Mouse (Mus musculus): ENCODE data around the gene Nsrp1.
"Not testable (repeated sequence)": the region's sequence is repeated elsewhere in the genome, so short reads cannot be mapped to it uniquely, and the experiment has no call there.

Gene Nsrp1

DNA sequence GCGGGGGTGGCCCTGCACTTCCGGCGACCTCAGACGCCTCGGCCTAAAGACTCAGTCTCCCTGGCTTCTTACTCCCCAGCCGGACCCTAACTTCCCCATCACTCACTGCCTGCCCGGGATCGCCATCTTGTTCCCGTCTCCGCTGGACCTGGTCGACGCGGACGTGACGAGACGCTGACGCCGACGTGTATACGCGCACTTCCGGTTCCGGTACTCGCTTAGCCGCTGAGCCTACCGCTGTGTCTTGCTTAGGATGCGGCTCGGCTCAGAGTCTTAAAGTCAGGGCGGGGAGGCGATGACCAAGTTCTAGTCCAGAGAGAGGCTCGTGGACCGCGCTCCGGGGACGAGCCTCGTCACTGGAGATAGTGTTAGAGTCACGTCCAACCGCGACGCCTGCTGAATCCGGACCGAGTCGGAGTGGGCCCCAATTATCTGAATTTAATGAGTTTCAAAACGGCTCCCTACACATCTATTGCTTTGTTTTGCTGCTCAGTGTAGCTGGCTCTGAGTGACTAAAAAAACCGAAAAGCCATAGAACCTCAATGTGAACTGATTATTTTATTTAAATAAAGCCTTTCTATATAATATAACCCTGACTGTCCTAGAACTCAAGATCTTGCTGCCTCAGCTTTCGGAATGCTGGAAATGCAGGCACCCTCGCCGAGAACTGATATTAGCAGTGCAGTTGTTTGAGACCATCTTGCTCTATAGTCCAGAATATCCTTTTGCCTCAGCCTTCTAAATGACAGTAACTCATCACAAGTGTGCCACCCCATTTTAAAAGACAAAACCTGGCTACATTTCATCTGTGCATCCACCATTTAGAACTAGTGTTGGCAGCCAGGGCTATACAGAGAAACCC lies at the start of gene Nsrp1:
TSS of gene Nsrp1 (minus strand) at position 163 of the 862 bp plus-strand sequence.
- peak; percentile 95 for DNase-seq (ENCODE audit: low read depth, low spot score)

DNA sequence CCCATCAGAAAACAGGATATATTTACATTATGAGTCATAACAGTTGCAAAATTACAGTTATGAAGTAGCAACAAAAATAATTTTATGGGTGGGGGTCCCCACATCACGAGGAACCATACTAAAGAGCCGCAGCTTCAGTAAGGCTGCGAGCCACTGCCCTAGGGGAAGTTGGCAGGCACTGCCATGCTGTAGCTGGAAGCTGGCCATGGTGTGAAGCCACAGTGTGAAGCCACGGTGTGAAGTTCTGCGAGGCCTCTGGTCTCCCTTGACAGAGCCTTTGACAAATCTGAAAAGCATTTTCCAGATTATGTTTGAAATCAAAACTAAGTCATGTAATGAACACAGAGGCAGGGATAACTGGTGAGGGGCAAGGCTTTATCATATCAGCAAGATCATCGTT lies 32.9 kb upstream of the Nsrp1 start:
- DNase-seq (ENCODE audit: low read depth, low spot score), result no peak

DNA sequence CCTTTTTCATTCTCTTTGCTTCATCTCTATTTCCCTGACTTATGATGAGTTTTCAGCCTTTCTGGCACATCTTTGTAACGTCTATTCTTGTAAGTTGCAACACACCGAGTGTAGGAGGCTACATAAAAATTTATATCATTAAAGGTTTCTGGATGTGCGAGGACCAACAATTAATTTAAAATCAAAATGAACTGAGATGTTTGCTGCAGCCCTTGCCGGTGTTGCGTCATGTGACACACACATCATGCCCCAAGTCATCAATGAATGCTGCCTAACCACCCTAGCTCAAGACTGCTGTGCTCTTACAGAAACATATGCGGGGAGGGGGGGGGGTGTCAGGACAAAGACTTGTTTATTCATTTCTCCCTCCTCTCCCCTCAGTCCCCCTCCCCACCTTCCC lies 30.2 kb upstream of the Nsrp1 start:
- no peak for DNase-seq (ENCODE audit: low read depth, low spot score)

DNA sequence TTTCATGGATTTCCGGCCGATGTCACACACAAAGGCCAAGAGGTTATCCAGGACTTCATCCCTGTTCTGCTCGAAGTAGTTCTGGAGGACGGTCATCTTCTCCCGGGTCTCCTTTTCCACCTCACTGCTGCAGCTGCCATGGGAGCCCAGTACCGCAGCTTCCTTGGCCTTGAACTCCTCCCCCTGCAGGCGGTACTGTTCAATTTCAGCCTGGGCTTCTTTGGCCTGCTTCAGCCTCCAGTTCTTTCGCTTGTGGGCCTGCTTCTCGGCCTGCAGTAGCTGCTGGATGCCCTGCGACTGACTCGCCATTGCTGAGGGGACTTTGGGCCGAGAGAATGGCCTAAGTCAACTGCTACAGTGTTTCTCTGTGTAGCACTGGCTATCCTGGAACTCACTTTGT lies 29.6 kb upstream of the Nsrp1 start:
- not testable (repeated sequence) for DNase-seq (ENCODE audit: low read depth, low spot score)

DNA sequence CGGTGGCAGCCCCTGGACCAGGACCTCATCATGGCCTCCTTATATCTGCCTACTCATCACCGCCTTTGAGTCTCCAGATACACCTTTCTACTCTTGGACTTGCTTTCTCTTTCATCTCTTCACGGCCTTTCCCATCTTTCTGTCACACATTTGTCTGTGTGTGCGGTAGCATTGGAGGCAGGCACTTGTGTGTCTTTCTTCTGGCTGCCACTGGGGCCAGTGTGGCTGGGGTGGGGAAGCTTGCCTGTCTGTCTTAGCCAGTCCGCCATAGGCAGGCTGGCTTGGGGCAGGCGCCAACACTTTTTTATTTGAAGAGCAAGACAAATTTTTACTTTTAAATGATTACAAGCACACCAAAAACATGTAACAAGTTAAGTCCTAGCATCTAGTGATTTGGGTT lies 28.7 kb upstream of the Nsrp1 start:
- no peak for DNase-seq (ENCODE audit: low read depth, low spot score)

DNA sequence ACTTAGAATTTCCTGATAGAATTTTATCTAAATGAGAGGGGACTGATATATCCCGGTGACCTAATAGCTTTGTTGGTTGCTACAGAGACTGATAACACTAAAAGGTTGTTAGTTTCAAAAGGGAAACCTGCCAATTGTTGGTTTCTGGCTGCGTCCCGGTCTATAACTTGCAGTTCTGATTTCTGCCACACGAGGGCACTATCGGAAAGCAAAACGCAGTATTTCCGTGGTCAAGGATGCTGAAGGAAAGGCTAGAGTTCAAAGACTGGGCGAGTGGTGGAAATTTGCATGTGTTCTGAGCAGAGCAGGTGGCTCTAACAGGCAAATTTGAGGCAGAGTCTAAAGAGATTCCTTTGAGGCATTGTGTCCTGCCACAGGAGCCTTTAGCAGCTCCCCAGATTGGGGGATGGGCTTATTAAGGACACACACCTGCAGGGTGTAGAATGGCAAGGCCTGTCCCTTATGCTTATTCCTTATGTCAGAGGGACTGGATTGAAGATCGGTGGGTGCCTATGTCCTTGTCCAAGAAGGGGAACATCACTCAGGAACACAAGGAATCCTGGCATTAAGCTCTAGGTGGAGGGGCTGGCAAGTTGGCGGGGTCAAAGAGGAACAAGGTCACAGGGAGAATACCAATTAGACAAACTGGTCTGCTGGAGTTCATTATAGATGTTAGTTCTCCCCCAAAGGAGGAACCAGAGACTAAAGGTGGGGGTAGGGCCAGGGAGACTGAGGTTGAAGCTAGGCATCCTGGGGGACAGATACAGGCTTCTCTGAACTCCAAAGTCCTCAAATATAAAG lies 22.1 kb upstream of the Nsrp1 start:
- peak; percentile 91 for DNase-seq (ENCODE audit: low read depth, low spot score)

DNA sequence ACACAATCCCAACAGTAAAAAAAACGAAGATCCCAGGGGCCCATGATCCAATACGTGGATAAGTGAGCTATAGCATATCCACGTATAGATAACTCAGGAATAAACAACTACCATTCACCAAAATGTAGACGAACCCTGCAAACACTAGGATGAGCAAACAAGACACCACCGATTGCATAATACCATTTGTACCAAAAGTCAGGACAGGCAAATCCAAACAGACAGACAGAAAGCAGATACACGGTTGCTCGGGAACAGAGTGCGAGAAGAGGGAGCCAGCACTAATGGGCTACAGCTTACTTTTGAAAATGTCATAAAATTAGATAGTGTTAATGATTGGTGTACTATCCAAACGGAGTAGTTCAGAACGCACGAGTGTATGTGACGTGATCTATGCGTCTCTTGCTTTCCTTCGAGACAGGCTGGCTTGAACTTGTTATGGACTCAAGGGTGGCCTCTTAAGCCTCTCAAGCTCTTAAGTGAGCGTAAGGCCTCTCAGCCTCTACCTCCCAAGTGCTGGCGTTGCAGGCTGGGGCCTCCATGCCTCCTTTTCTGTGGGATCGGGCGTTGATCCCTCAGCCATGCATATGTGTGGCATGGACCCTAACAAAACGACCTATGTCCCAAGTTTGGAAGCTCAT lies 20.2 kb upstream of the Nsrp1 start:
- DNase-seq (ENCODE audit: low read depth, low spot score), result no peak

DNA sequence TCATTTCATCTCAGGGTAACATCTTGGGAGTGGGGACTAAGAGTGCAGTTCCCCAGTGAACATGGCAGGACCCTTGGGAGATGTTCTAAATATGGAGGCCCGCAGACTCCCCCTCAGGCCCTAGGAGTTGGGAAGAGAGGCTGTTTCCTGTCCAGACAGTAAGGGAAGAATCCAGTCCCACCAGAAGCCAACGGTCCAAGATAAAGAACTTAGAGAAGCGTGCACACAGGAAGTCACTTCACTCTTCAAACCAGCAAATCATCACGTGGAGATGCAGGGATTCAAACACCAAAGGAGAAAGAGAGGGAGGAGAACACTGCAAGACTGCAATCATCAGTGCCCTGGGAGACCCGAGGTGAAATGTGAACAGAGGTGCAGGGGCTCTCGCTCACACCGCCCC lies 18.8 kb upstream of the Nsrp1 start:
- DNase-seq (ENCODE audit: low read depth, low spot score), result no peak

DNA sequence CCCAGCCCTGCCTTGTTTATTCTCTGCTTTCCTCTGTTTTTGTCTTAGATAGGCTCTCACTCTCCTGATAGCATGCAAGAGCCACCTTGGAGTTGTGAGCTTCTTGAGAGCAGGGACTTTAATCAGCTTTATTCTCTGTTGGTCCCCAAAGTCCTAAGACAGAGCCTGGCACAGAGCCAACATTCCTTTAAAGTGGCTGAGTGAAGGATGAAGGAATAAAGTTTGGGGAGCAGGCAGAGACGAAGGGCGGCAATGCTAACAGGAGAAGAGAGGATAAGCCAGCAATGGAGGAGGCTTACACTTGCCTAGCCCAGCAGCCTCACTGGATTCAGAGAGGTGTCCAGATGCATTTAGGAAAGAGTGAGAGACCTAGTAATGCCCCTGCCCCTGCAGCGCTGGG lies 18.3 kb upstream of the Nsrp1 start:
- DNase-seq (ENCODE audit: low read depth, low spot score), result no peak

DNA sequence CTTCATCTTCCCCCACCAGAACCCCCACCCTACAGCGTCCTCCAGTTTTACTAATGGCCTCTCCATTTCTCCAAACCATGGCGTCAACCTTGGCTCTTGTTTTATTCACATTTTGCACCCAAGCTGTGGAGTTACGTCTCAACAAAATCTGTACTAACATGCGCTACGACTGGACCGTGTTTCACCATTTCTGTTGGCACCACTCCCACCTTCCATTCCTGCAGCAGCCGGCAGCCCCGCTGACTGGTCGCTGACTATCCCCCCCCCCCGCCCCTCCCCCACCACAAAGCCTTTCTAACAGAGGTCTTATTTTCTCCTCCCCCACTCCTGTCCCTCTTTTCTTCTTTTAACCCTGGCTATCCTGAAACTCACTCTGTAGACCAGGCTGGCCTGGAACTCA lies 17.0 kb upstream of the Nsrp1 start:
- no peak for DNase-seq (ENCODE audit: low read depth, low spot score)

DNA sequence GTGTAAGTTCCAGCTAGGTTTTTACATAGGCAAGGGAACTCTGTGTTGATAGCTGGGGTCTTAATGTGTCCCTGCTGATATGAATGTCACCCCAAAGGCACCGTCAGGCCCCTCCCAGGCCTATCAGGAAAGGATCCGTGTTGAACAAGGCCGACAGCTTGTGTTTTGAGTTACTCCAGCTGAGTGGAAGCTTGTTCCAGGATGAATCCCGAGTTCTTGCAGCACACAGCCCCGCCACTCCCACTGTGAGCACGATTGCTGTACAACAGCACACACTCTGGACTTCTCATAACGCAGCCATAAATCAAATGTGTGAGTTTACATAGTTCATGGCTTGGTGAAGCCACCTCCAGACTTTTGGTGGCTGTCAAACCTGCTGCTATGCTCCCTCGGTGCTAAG lies 15.9 kb upstream of the Nsrp1 start:
- DNase-seq (ENCODE audit: low read depth, low spot score), result no peak

DNA sequence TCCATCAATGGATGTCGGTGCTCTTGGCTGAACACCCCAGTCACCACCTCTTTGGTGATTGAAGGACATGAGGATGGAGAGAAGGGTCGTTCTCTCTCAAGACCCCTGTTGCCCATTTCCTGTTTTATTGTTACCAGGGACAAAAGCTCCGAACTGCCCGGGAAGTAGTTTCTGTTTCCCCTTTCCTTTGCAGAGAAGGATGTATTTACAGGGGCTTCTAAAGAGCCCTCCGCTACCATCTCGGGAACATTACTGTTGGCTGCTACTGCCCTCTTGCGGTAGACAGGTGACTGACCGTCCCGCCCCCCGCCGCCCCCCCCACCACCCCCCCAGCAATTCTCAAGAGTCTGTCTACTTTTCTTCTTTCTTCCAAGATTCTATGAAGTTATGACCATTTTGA lies 15.0 kb upstream of the Nsrp1 start:
- DNase-seq (ENCODE audit: low read depth, low spot score), result peak; percentile 55

DNA sequence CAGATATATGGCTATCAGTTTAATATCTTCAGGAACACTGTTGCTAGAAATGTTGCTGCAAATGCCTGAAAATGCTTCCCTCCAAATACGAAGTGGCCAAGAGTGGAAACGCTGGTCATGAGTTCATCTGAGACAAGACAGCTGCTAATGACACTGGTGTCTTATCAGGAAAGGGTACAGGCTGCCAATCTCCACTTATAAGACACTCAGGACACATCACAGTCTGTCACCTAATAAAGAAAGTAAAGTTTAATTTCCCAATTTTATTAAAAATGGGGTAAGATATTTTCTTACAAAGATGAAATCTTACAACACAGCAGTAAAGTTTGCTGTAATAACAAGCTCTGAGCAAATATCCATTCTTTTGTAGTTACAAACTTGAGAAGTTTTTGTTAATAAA lies 10.9 kb upstream of the Nsrp1 start:
- no peak for DNase-seq (ENCODE audit: low read depth, low spot score)

DNA sequence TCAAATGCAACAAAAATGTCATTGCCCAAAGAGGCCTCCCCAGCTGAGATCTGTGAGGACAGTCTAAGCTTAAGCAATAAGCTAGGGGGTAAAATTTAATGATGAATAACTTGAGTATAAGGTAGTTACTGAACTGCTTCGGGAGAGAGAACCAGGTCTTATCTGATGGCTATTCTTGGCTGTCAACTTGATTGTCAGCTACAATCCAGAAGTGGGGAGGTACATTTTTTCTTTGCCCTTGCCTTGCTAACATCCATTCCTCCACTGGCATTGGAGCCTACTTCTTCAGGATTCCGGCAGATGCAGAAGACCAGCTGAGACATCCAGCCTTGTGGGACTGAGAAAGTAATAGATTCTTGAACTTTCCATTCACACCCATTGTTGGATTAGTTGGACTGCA lies 8.8 kb upstream of the Nsrp1 start:
- DNase-seq (ENCODE audit: low read depth, low spot score), result no peak

DNA sequence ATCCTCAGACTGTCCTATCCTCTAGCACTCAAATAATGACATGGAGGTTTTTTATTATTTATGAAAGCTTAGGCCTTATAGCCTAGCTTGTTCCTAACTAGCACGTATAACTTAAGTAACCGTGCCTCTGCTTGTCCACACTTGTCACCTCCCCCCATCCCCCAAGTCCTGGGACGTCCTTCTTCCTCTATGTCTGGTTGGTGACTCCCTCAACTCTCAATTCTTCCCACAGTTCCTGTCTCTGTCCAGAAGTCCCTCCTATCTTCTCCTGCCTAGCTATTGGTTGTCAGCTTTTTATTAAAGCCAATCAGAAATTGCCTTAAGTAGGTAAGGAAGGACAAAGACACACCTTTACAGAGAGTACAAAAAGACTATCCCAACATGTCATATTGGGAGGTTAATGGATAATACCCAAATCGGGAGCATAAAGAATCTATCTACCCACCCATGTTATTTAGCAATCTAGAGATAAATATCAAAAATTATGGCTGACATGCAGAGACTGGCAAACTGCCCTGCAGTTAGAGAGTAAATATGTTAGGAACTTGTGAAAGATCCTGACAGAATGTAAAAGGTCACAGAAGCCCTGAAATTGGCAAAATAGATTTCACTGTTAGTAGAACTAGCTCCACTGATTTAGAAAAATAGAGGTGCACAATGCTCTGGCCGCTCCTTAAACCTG lies 5.9 kb upstream of the Nsrp1 start:
- no peak for DNase-seq (ENCODE audit: low read depth, low spot score)

DNA sequence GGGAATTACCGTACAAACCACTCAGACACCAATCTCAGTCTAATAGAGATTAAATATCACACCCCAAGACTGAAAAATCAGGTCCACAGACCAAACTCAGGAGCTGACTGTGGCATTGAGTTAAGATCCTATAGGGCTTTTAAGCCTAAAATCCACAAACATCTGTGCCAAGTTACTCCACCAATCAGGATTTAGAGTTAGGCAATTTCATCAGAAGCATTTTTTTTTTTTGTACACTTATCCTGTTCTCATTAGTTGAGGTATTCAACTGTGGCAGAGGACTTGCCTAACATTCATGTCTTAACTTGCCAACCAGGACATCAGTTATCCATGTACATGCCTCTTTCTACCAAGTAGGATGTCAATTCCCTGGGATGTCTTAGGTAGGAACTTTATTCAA lies 1.1 kb upstream of the Nsrp1 start:
- DNase-seq (ENCODE audit: low read depth, low spot score), result no peak

DNA sequence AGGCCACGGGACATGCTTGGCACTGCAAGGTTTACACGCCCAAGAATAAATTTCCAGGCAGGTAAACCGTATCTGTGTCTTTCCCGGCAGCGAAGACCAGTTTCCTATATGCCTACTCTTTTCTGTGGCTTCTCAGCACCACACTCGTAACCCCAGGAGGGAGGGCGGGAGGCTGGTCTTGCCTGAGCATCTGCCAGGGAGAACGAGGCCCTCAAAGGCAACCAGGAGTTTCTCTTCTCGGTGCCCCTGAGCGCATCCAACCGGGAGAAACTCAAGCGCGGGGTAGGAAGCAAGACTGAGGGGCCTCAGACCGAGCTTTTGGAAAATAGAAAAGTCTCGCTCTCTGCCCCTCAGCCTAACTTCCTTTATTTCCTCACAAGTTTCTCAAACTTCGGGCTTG lies 443 bp downstream of the Nsrp1 start:
- DNase-seq (ENCODE audit: low read depth, low spot score), result no peak

DNA sequence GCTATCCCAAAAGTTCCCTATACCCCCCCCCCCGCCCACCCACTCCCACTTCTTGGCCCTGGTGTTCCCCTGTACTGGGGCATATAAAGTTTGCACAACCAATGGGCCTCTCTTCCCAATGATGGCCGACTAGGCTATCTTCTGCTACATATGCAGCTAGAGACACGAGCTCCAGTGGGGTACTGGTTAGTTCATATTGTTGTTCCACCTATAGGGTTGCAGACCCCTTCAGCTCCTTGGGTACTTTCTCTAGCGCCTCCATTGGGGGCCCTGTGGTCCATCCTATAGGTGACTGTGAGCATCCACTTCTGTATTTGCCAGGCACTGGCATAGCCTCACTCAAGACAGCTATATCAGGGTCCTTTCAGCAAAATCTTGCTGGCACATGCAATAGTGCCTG lies 904 bp downstream of the Nsrp1 start:
- not testable (repeated sequence) for DNase-seq (ENCODE audit: low read depth, low spot score)

DNA sequence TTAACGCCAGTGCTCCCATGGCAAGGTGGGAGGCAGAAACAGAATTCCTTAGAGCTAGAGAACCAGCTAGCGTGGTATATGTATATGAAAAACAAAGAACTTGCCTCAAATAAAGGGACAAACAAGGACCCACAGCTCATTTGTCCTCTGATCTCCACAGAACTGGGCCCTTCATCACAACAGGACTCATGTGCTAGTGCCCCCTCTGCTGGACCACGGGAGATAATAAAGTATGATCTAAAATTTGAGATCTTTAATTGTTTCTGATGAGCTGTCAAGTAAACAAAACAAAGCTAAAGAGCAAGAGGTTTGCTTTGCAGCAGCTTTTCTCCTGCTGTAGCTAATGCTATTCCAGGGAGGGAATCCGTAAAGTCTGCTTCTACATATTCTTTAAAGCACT lies 7.5 kb downstream of the Nsrp1 start:
- peak; percentile 33 for DNase-seq (ENCODE audit: low read depth, low spot score)

DNA sequence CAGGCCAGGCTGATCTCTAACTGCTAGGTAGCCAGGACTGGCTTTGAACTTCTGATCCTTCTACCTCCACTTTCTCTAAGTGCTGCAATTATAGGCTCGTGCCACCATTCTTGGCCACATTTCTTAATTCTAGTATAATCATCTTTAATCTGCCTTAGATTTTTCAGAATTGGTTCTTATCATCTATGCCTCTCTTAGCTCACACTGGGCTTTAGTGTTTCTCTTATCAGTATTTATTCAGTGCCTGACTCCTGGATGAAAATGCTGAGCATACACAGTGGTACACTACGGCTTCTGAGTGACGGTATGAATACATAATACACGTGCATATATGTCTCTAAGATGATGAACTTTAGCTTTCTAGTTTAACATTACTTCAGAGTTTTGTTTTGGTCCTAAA lies 9.4 kb downstream of the Nsrp1 start:
- no peak for DNase-seq (ENCODE audit: low read depth, low spot score)

DNA sequence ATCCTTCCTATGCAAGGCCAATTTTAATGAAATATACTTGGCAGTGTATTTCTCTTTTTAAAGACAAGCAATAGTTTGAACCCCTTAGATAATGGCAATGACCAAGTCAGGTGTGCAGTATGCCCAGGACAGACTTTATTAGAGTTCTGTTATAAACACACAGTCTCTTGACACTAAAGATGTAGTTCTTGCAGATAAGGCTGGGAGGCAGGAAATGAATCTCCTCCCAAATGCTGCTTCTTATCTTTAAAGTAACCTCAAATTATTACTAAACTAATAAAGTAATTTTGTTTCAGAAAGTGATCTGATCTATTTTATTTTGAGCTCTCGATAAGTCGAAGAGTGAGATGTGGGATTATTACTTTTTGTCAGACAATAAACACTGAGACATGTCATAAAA lies 14.8 kb downstream of the Nsrp1 start:
- DNase-seq (ENCODE audit: low read depth, low spot score), result no peak

DNA sequence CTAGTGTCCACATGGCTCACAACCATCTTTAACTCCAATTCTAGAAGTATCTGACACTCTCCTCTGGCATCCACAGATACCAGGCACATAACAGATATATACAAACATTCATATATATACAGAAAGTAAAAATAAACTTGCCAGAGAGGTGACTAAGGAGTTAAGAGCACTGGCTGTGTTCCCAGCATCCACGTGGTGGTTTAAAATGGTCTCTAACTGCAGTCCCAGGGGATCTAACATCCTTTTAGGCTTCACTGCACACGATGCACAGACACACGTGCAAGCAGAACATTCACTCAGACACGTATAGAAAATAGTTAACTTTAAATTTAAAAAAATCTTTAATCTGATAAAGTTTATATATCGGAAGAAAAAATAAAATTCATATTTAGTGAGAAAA lies 16.3 kb downstream of the Nsrp1 start:
- DNase-seq (ENCODE audit: low read depth, low spot score), result no peak
